Mouse (Mus musculus) thymus, postnatal 10 days (tissue): ENCODE data around the gene Pir.
A peak's percentile ranks its signal among the peaks of the same experiment; 100 is the strongest.

Experiments
- DNase-seq, 2 experiments: peaks; one replicate each; pipeline ENCODE4 v3.0.0; 2021; ENCODE audit warnings: low spot score in 2 of 2

Gene Pir

DNA sequence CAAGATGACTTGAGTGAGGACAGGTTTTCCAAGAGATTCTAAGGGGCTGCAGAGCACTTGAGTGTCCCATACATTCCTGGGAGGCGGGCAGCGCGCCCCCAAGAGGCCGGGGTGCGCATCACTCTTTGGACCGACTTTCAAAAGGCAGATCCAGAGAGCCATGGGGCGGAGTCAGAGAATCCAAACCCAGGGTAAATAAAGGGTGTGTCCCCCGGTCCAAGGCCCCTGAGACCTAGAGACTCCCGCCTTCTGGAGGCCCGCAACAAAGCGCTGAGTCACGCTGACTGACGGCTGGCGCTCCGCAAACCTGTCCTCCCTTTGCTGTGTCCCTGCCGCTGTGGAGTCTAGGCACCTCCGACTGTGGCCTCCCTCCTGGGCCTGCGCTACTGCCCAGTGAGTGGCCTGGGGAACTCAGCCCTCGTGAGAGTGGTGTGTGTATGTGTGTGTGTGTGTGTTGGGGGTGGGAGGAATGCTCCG lies at the start of gene Pir:
Pir (plus strand) TSS at position 87 of the 477 bp plus-strand sequence.
- peak; percentile 3 to 7 for DNase-seq

DNA sequence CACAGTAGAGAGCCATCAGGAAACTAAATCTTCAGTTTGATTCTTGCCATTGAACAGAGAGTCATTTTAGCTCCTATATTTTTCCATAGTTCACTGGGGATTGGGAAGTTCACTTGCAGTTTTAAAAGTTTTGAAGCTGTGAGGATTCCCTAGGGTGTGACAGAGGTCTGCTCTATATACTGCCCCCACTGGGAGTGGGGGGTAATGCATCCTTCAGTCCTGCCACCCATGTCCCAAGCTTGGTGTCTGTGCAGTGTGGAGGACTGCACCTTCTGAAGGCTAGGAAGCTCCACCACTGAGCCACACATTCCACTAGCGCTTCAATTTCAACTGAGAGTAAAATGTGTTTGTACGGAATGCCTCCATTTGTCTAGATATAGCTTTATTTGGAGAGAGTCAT lies 47.2 kb upstream of the Pir start:
- DNase-seq, result peak in 1 of 2 experiments; percentile 11

GRCm38 (mm10) chrX:164233380-164233779 lies 35.8 kb upstream of the Pir start:
- no peak for DNase-seq

DNA sequence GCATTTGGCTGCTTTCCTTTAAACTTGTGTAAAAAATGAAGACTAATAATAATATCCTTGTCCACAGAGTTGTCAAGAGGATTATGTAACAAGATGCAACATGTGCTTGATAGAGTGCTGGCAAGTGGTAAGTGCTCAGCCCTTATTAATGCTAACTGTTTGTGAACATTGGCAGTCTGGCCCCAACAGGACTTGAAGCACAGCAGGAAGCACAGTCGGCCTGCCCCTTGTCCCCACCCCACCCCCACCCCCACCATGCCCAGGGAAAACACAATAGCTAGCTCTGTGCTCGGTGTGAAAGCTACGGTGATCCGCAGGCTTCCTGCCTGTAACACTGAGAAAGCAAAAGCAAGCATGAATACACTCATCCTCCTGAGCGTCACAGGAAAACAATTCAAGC lies 23.5 kb upstream of the Pir start:
- no peak for DNase-seq

DNA sequence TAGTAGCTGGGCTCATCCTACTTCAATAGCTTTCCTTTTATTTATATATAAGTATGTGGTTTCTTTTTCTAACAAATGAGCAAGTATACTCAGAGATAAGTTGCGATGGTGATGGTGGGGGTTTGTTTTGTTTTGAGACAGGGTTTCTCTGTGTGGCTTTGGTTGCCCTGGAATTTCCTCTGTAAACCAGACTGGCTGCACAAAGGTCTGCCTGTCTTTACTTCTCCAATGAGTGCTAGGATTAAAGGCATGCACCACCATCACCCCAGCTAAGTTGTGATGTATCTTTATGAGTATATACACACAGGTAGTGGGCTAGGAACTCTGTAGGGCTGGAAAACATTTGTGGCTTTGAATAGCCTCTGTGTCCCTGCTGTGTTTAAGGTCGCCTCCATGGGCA lies 22.4 kb upstream of the Pir start:
- no peak for DNase-seq

DNA sequence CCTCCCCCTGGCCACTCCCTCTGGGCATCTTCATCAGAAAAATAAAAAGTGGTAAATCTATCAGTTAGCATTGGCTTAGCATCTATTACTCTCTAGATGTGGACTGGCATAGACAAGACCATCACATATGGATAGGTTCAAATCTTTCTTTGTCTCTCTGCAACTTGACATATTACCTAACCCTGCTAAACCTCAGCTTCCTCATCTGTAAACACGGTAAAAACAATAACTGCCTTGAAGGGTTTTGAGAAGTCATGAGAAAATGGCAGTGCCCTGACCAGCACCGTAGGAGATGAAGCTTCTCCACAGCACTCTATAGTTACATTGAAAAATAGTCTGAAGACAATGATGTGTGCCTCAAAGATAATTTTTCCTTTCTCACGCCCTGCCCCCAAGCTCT lies 12.6 kb upstream of the Pir start:
- no peak for DNase-seq

GRCm38 (mm10) chrX:164258057-164258456 lies 11.1 kb upstream of the Pir start, which contains the start of gene Bmx:
Bmx (minus strand) TSS chrX:164258193.
- no peak for DNase-seq

- DNase-seq, result no peak
Measured at GRCm38 (mm10) chrX:164258662-164259061, 10.5 kb upstream of the Pir start.

DNA sequence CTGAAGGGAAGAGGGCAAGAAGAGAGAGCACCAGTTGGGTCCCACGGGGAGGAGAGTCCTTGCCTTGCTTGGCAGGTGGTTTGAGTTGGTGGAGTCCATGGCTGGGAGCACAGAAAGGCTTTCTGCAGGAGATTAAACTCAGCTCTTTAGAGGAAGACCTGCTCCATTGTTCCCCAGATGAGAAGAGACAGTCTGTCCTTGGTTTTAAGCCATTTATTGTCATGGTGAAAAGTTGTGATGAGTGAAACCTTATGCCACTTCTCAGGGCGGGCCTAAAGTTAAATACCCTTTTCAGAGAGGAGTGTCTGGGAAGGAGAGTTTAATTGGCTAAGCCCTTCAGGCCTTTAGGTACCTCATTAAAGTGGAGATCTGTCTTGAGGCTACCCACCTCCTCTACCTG lies 6.9 kb upstream of the Pir start:
- no peak for DNase-seq

GRCm38 (mm10) chrX:164264861-164265260 lies 4.3 kb upstream of the Pir start:
- no peak for DNase-seq

GRCm38 (mm10) chrX:164270603-164271002 lies 1.4 kb downstream of the Pir start:
- DNase-seq, result no peak

- DNase-seq, result no peak
Measured at GRCm38 (mm10) chrX:164275536-164275935, 6.4 kb downstream of the Pir start.

DNA sequence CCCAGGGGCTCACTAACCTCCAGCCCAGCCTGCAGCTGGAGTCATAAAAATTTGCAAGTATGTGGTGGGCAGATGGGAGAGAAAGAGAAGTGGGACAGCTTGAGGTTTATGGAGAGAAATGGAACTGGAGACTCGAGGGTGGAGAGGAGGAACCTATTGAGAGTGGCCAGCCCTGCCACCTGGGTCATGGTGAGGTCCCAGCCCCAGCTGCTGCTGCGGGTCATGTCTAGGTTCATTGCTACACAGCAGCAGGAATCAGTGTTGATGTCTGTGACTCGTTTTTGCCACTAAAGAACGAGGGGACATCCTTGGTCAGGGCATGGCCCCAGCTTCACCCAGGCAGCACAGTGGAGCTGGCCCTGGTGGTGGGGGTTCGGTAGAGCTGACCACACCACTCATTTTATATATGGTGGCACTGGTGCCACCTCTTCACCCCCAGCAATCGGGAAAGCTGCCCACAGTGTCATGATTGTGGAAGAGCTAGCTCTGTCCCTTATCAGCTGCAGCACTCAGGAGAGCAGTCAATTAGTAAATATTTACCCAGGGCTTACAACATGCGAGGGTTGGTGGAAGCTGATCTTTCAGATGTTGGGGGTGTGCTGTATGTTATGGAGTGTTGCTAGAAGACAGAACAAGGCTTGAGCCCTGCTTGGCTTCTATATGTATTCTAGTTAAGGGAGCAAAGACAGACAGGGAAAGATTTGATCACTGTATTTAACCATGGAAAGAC lies 11.9 kb downstream of the Pir start:
- no peak for DNase-seq

GRCm38 (mm10) chrX:164283808-164284207 lies 14.6 kb downstream of the Pir start:
- no peak for DNase-seq

DNA sequence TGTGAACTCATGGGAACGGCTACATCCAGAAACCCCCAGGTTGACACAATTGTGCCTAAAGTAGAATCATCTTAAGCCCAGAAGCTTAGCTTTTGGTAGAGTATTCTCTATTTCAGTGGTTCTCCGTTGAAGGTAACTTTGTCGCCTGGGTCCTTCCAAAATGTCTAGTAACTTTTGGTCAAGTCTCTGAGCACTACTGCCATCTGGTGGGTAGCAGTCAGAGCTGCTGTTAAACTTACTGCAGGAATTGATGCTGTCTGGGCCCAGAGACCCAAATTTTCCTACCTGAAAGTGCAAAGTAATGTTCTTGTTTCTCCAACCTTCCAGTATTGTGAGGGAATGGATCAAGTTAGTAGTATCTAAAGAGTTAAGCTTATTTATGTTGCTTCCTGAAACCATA lies 17.9 kb downstream of the Pir start:
- DNase-seq, result peak in 1 of 2 experiments; percentile 6

DNA sequence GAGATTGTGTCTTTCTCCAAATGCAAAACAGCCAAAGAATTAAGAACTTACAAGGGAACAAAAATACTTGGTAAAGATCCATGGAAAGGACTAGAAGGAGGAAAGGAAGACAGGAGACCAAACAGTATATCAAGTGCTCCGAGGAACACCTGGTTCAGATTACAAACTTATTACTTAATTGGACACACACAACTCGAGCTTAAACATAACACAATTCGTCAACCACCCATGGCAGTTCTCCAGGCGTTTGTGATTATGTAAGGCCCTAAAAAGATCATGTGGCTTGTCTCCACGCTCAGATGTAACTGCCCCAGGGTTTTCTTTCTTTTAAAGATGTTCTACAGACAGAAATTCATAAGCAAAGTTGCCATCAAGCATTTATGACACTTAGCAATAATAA lies 22.0 kb downstream of the Pir start:
- no peak for DNase-seq

DNA sequence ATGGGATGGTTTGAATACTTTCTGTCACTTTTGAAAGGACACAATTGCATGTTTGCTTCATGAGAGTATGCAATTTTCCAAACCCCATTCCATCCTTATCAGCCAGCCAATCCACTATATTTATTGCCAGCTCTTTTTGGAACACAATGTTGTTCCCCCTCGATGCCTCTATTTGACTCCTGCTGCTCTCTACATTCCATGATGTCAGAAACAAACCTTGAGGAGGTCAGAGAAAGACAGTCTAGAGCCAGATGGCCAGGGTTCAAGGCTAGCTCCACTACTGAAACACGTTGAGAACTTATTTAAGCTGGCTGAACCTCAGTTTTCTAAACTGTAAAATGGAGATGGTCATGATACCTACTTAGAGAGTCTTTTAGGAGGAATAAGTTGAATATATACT lies 37.1 kb downstream of the Pir start:
- no peak for DNase-seq

DNA sequence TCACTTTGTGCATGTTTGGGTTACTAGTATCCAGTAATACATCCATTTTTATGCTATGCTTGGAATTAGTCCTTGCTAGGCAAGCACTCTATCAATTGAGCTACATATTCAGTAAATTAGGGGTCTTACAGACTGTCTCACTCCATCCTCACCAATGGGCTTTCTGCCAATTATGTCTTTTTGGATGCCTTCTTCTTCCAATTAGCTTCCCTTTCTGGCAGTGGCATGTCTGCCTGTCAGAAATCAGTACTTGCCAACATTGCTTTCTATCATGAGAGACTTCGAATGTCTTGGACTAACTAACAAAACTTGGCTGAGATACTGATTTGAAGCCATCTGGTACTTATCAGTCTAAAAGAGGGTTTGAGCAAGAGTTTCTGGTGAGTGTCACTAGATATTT lies 44.7 kb downstream of the Pir start:
- DNase-seq, result no peak

GRCm38 (mm10) chrX:164318554-164318953 lies 49.4 kb downstream of the Pir start:
- DNase-seq, result no peak

GRCm38 (mm10) chrX:164320031-164320430 lies 50.9 kb downstream of the Pir start:
- no peak for DNase-seq

DNA sequence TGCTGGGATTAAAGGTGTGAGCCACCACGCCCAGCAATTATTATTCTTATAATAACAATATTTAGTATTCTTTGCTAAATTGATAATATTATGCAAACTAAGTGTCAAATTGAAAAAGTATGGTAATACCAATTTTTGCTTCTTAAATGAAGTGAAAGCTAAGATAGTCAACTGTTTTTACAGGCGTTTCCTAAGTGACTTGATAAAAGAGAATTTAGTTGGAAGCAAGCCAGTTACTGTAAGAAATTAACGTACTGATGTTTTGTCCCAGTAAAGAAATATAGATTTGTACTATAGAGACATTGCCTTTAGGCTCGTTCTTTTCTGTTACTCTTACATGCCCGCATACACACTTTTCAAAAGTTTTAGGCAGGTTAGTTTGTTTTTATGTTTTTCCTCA lies 53.3 kb downstream of the Pir start:
- DNase-seq, result no peak

DNA sequence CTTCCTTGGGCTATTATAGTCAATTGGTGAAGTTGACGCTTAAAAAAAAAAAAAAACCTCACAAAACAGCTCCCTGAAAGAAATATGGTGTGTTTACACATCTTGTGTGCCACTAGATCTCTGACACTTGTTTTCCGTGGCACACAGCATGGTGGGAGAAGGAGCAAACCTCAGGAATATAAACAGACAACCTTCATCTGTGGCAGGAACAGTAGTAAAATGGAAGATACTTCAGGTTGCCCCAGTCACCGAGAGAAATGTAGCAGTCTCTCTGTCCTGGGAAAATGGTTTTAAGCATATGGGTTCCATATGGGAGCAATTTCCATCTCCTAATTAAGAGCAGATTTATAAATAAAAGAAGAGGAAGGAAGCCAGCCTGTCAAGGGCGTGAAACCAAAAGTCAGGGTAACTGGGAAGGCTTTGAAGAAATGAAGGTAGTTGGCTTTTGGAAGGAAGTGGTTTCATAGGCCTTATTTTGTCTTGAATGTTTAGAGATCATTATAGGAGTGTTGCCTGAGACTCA lies 54.3 kb downstream of the Pir start:
- DNase-seq, result no peak

- DNase-seq, result no peak
Measured at GRCm38 (mm10) chrX:164330351-164330750, 61.2 kb downstream of the Pir start.

- DNase-seq, result no peak
Measured at GRCm38 (mm10) chrX:164330766-164331165, 61.6 kb downstream of the Pir start.
